Mouse (Mus musculus) spleen, adult 2 months (tissue): Measurements from ENCODE around the gene Rcsd1.

Experiments
- CTCF ChIP-seq: fragments of 200-500 bp; IDR thresholded peaks from 2 replicates; pipeline ENCODE4 v1.5.1; 2011; ENCODE audit warnings: mild to moderate bottlenecking, inconsistent platforms; ENCODE audit not compliant: insufficient read depth, insufficient read length, insufficient replicate concordance; ENCODE audit errors: extremely low read depth
- POLR2A ChIP-seq: fragments of 200-500 bp; IDR thresholded peaks from 2 replicates; pipeline ENCODE4 v1.6.1; 2011; ENCODE audit warnings: low read depth, low read length, inconsistent platforms

DNA sequence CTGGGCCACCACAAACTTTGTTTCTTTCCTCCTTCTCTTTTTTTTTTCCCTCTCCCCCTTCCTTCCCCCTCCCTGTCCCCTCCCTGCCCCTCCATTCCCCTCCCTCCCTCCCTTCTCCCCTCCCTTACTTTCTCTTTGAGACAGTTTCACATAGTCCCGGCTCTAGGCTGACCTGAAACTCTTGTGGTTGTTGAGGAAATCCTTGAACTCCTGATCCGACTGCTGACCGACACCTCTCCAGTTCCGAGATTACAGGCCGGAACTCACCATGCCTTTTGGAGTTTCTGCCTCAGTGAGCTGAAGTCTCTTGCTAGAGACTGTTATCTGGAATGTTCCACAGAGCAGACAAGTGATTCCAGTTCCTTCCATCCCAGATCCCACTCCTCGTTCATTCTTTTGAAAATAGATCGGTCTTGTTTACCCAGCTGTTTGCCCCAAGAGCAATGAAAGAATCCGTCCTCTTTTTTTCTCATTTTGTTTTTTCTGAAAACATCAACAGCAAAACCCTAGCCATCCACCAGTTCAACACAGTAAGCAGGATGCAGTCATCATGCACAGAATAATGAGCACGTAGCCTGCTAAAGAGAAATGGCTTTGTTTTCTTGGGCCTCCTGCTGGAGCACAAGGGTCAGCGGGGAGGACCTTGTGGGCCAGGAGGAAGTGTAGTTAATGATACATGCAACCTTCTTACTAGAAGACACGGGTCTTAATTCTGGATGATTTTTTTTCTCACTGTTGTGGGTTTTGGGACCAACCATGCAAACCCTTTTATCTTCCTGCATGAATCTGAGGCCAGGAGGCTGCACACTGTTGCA is 14.9 kb upstream of the Rcsd1 start:
- TF ChIP-seq CTCF, result no peak
- no peak for TF ChIP-seq POLR2A
